Mouse (Mus musculus) neural tube, embryonic 11.5 days (tissue): Measurements from ENCODE around the gene Egln1. TPM values are rescaled to one million over a fixed set of nuclear protein-coding genes. Genes with fewer than 3 reads are reported as not detected.

Source experiments
- ATAC-seq: fragments of 200-750 bp; cut with Nextera tagmentation; 2 replicates; pipeline ENCODE4 v1.8.0; 2017; ENCODE audit warnings: moderate number of reproducible peaks, mild to moderate bottlenecking, moderate TSS enrichment, moderate library complexity; ENCODE audit not compliant: insufficient read depth, low FRiP score, low TSS enrichment
- DNase-seq: peaks from one replicate; pipeline ENCODE4 v3.0.0-alpha.2; 2015; ENCODE audit warnings: low spot score
- H3K27ac ChIP-seq: fragments of 300-500 bp; sonication (generic); 2 replicates; pipeline ENCODE4 v1.5.1; 2014; ENCODE audit warnings: low read depth, mild to moderate bottlenecking, low read length
- H3K27me3 ChIP-seq: fragments of 300-500 bp; sonication (generic); 2 replicates; pipeline ENCODE4 v1.6.1; 2014; ENCODE audit warnings: mild to moderate bottlenecking, low read length, mixed read lengths; ENCODE audit not compliant: control insufficient read depth, insufficient read depth
- H3K36me3 ChIP-seq: fragments of 300-500 bp; sonication (generic); 2 replicates; pipeline ENCODE4 v1.6.1; 2014; ENCODE audit warnings: mild to moderate bottlenecking, low read length, moderate library complexity, mixed read lengths; ENCODE audit not compliant: control insufficient read depth, insufficient read depth
- H3K4me1 ChIP-seq: fragments of 300-500 bp; sonication (generic); 2 replicates; pipeline ENCODE4 v1.6.1; 2014; ENCODE audit warnings: low read length, mixed read lengths; ENCODE audit not compliant: control insufficient read depth, insufficient read depth
- H3K4me2 ChIP-seq: fragments of 300-500 bp; sonication (generic); 2 replicates; pipeline ENCODE4 v1.6.1; 2014; ENCODE audit warnings: low read depth, mild to moderate bottlenecking, moderate library complexity
- H3K4me3 ChIP-seq: fragments of 300-500 bp; sonication (generic); 2 replicates; pipeline ENCODE4 v1.5.1; 2014; ENCODE audit warnings: low read depth, low read length
- H3K9ac ChIP-seq: fragments of 300-500 bp; sonication (generic); 2 replicates; pipeline ENCODE4 v1.6.1; 2014; ENCODE audit warnings: mild to moderate bottlenecking, low read length
- H3K9me3 ChIP-seq: fragments of 300-500 bp; sonication (generic); 2 replicates; pipeline ENCODE4 v1.6.1; 2016; ENCODE audit warnings: low read length; ENCODE audit not compliant: control insufficient read depth
- WGBS: fragments of 180-500 bp; shearing (Covaris S2); extraction: QIAGEN DNeasy Blood & Tissue Kit; methylation state at CpG from one replicate; pipeline ENCODE4 v1.1.7; 2014; 5-methylcytosine and 5-hydroxymethylcytosine counted together
- polyA plus RNA-seq: library from polyadenylated mRNA; unstranded; fragments of >200 nt; fragmentation: Nextera tagmentation; extraction: Ambion mirVana; gene quantifications from 2 replicates; pipeline ENCODE4 v1.2.1, GENCODE M21; 2014

Gene Egln1
- polyA plus RNA-seq, 1 experiment from 2014 or later, result 19.5 TPM

- no peak overlapping the region for H3K9ac ChIP-seq
- H3K27me3 ChIP-seq, result no peaks in the 10 kb centered on the region
- DNase-seq, result no peak
- H3K36me3 ChIP-seq, result no peaks in the 10 kb centered on the region
- ATAC-seq, result no peak
- no peaks in the 10 kb centered on the region for H3K9me3 ChIP-seq
- no peaks in the 10 kb centered on the region for H3K4me1 ChIP-seq
- no peak overlapping the region for H3K4me3 ChIP-seq
- 84% methylated on average over 8 of the region's 8 CpGs for WGBS
- no peak overlapping the region for H3K4me2 ChIP-seq
- no peak overlapping the region for H3K27ac ChIP-seq
These were observed 24.1 kb upstream of the Egln1 start for GRCm38 (mm10) chr8:124973221-124973620.

- Histone ChIP-seq H3K9me3 (no peaks in the 10 kb centered on the region), H3K27ac (no peak overlapping the region), H3K4me3 (no peak overlapping the region), H3K4me2 (no peak overlapping the region), H3K4me1 (no peaks in the 10 kb centered on the region), H3K9ac (no peak overlapping the region), H3K27me3 (no peaks in the 10 kb centered on the region), H3K36me3 (no peaks in the 10 kb centered on the region)
- DNase-seq, result no peak
- ATAC-seq, result no peak
- WGBS, result 76% methylated on average over 6 of the region's 6 CpGs
These were observed 21.3 kb upstream of the Egln1 start for GRCm38 (mm10) chr8:124970312-124970933.

- H3K9ac ChIP-seq, result no peak overlapping the region
- DNase-seq, result no peak
- no peak overlapping the region for H3K27ac ChIP-seq
- H3K36me3 ChIP-seq, result no peaks in the 10 kb centered on the region
- ATAC-seq, result no peak
- H3K9me3 ChIP-seq, result no peaks in the 10 kb centered on the region
- 0 out of 2 replicates have a peak, but pooled peaks cover 3% of the 10 kb centered on the region for H3K4me1 ChIP-seq
- H3K4me3 ChIP-seq, result no peak overlapping the region
- no peaks in the 10 kb centered on the region for H3K27me3 ChIP-seq
- WGBS, result 89% methylated on average over 8 of the region's 8 CpGs
- no peak overlapping the region for H3K4me2 ChIP-seq
These were observed 15.8 kb upstream of the Egln1 start for GRCm38 (mm10) chr8:124964966-124965365.

GRCm38 (mm10) chr8:124963246-124963645, 14.1 kb upstream of the Egln1 start:
- Histone ChIP-seq H3K4me1 (0 out of 2 replicates have a peak, but pooled peaks cover 3% of the 10 kb centered on the region), H3K4me3 (no peak overlapping the region), H3K4me2 (no peak overlapping the region), H3K36me3 (no peaks in the 10 kb centered on the region), H3K27ac (no peak overlapping the region), H3K9ac (no peak overlapping the region), H3K27me3 (no peaks in the 10 kb centered on the region), H3K9me3 (no peaks in the 10 kb centered on the region)
- 97% methylated on average over 5 of the region's 5 CpGs for WGBS
- no peak for DNase-seq
- no peak for ATAC-seq

GRCm38 (mm10) chr8:124960226-124960880, 11.2 kb upstream of the Egln1 start:
- H3K27ac ChIP-seq, result no peak overlapping the region

GRCm38 (mm10) chr8:124959462-124960225, 10.5 kb upstream of the Egln1 start:
- 76% methylated on average over 8 of the region's 8 CpGs for WGBS
- Histone ChIP-seq H3K9ac (0 out of 2 replicates have a peak overlapping the region, but pooled peaks have one; percentile 15), H3K4me3 (no peak overlapping the region), H3K4me1 (0 out of 2 replicates have a peak, but pooled peaks cover 3% of the 10 kb centered on the region), H3K4me2 (no peak overlapping the region), H3K36me3 (no peaks in the 10 kb centered on the region), H3K27ac (no peak overlapping the region), H3K9me3 (no peaks in the 10 kb centered on the region), H3K27me3 (no peaks in the 10 kb centered on the region)
- ATAC-seq (no peak), DNase-seq (no peak)

More at GRCm38 (mm10) chr8:124960226-124960880, 11.2 kb upstream of the Egln1 start:
- DNase-seq (no peak), ATAC-seq (no peak)
- H3K36me3 ChIP-seq, result no peaks in the 10 kb centered on the region
- H3K4me3 ChIP-seq, result no peak overlapping the region
- H3K27me3 ChIP-seq, result no peaks in the 10 kb centered on the region
- H3K9ac ChIP-seq, result no peak overlapping the region
- no peaks in the 10 kb centered on the region for H3K9me3 ChIP-seq
- H3K4me1 ChIP-seq, result 0 out of 2 replicates have a peak, but pooled peaks cover 3% of the 10 kb centered on the region
- WGBS, result 20% methylated on average over 8 of the region's 8 CpGs
- no peak overlapping the region for H3K4me2 ChIP-seq

- DNase-seq (no peak), ATAC-seq (no peak)
- H3K4me2 ChIP-seq, result no peak overlapping the region
- peaks cover 8% of the 10 kb centered on the region for H3K4me1 ChIP-seq
- H3K27ac ChIP-seq, result no peak overlapping the region
- H3K36me3 ChIP-seq, result no peaks in the 10 kb centered on the region
- 80% methylated on average over 8 of the region's 8 CpGs for WGBS
- no peak overlapping the region for H3K4me3 ChIP-seq
- no peaks in the 10 kb centered on the region for H3K9me3 ChIP-seq
- H3K9ac ChIP-seq, result no peak overlapping the region
- no peaks in the 10 kb centered on the region for H3K27me3 ChIP-seq
These were observed 5.5 kb upstream of the Egln1 start for GRCm38 (mm10) chr8:124954572-124955082.

GRCm38 (mm10) chr8:124953188-124953587, 4.1 kb upstream of the Egln1 start:
- Histone ChIP-seq H3K9me3 (no peaks in the 10 kb centered on the region), H3K27ac (no peak overlapping the region), H3K4me2 (no peak overlapping the region), H3K4me3 (no peak overlapping the region), H3K27me3 (no peaks in the 10 kb centered on the region), H3K4me1 (peaks cover 8% of the 10 kb centered on the region), H3K9ac (no peak overlapping the region), H3K36me3 (no peaks in the 10 kb centered on the region)
- WGBS, result 91% methylated on average over 7 of the region's 7 CpGs
- ATAC-seq (no peak), DNase-seq (no peak)
